Mouse (Mus musculus): ENCODE results near the gene Bri3. TPM values are rescaled to one million over a fixed set of nuclear protein-coding genes. Genes with fewer than 3 reads are reported as not detected.
A peak's percentile ranks its signal among the peaks of the same experiment; 100 is the strongest.

The Bri3 gene
- polyA plus RNA-seq, 1 experiment from 2014 or later, result 125 TPM

DNA sequence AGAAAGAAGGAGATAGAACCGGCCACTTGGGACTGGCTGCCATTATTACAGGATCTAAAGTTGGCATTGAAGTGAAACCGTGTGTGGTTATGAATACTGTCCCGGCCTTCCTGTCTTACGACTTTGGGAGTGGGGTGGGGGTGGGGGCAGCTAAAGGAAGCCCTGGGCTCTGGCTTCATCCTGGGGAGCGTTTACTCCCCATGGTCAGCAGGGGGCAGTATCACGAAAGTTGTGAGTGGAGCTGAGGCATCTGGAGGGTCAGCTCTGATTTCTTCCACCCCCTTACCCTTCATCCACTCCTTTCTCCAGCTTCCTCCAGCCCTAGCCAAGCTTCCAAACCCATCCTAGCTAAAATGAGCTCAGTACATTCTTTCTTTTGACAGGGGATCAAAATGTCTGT, 222.8 kb downstream of the Bri3 start:
- Histone ChIP-seq H3K4me1 (ENCODE audit: control insufficient read depth, insufficient read depth, low read length) (no peaks in the 10 kb centered on the region), H3K27ac (replicated peaks; ENCODE audit: low read depth, low read length) (no peak overlapping the region), H3K4me3 (replicated peaks; ENCODE audit: low read depth, low read length) (no peak overlapping the region), H3K4me2 (ENCODE audit: low read length) (no peak overlapping the region), H3K27me3 (ENCODE audit: control insufficient read depth, insufficient read depth, low read length) (no peaks in the 10 kb centered on the region), H3K36me3 (ENCODE audit: control insufficient read depth, insufficient read depth, low read length) (no peaks in the 10 kb centered on the region), H3K9me3 (ENCODE audit: control insufficient read depth, low read length) (no peaks in the 10 kb centered on the region), H3K9ac (replicated peaks; ENCODE audit: low read length) (no peak overlapping the region)
- WGBS, result 51% methylated on average over 6 of the region's 6 CpGs
- peak; percentile 41 for DNase-seq
- ATAC-seq (ENCODE audit: low FRiP score, low TSS enrichment), result no peak

GRCm38 (mm10) chr5:144473056-144473455, 228.8 kb downstream of the Bri3 start:
- H3K9ac ChIP-seq (replicated peaks; ENCODE audit: low read length), result no peak overlapping the region
- no peak overlapping the region for H3K4me2 ChIP-seq (ENCODE audit: low read length)
- 88% methylated on average over 14 of the region's 14 CpGs for WGBS
- no peaks in the 10 kb centered on the region for H3K9me3 ChIP-seq (ENCODE audit: control insufficient read depth, low read length)
- no peak for DNase-seq
- no peaks in the 10 kb centered on the region for H3K36me3 ChIP-seq (ENCODE audit: control insufficient read depth, insufficient read depth, low read length)
- no peak overlapping the region for H3K4me3 ChIP-seq (replicated peaks; ENCODE audit: low read depth, low read length)
- no peak for ATAC-seq (ENCODE audit: low FRiP score, low TSS enrichment)
- H3K27ac ChIP-seq (replicated peaks; ENCODE audit: low read depth, low read length), result no peak overlapping the region
- no peaks in the 10 kb centered on the region for H3K4me1 ChIP-seq (ENCODE audit: control insufficient read depth, insufficient read depth, low read length)
- no peaks in the 10 kb centered on the region for H3K27me3 ChIP-seq (ENCODE audit: control insufficient read depth, insufficient read depth, low read length)

- ATAC-seq (ENCODE audit: low FRiP score, low TSS enrichment) (no peak), DNase-seq (peak; percentile 31)
- no peaks in the 10 kb centered on the region for H3K27me3 ChIP-seq (ENCODE audit: control insufficient read depth, insufficient read depth, low read length)
- no peak overlapping the region for H3K4me2 ChIP-seq (ENCODE audit: low read length)
- H3K27ac ChIP-seq (replicated peaks; ENCODE audit: low read depth, low read length), result no peak overlapping the region
- no peak overlapping the region for H3K4me3 ChIP-seq (replicated peaks; ENCODE audit: low read depth, low read length)
- no peaks in the 10 kb centered on the region for H3K9me3 ChIP-seq (ENCODE audit: control insufficient read depth, low read length)
- H3K36me3 ChIP-seq (ENCODE audit: control insufficient read depth, insufficient read depth, low read length), result no peaks in the 10 kb centered on the region
- H3K4me1 ChIP-seq (ENCODE audit: control insufficient read depth, insufficient read depth, low read length), result 0 out of 2 replicates have a peak, but pooled peaks cover 7% of the 10 kb centered on the region
- 31% methylated on average over 8 of the region's 8 CpGs for WGBS
- no peak overlapping the region for H3K9ac ChIP-seq (replicated peaks; ENCODE audit: low read length)
Measured at GRCm38 (mm10) chr5:144479677-144480171, 235.5 kb downstream of the Bri3 start.

GRCm38 (mm10) chr5:144483659-144484375, 239.6 kb downstream of the Bri3 start:
- DNase-seq, result peak; percentile 65
- no peak overlapping the region for H3K4me2 ChIP-seq (ENCODE audit: low read length)
- H3K4me1 ChIP-seq (ENCODE audit: control insufficient read depth, insufficient read depth, low read length), result 0 out of 2 replicates have a peak, but pooled peaks cover 7% of the 10 kb centered on the region
- no peaks in the 10 kb centered on the region for H3K9me3 ChIP-seq (ENCODE audit: control insufficient read depth, low read length)
- no peak for ATAC-seq (ENCODE audit: low FRiP score, low TSS enrichment)
- H3K27ac ChIP-seq (replicated peaks; ENCODE audit: low read depth, low read length), result 0 out of 2 replicates have a peak overlapping the region, but pooled peaks have one; percentile 9
- 38% methylated on average over 16 of the region's 16 CpGs for WGBS
- no peaks in the 10 kb centered on the region for H3K36me3 ChIP-seq (ENCODE audit: control insufficient read depth, insufficient read depth, low read length)
- H3K4me3 ChIP-seq (replicated peaks; ENCODE audit: low read depth, low read length), result no peak overlapping the region
- no peak overlapping the region for H3K9ac ChIP-seq (replicated peaks; ENCODE audit: low read length)
- H3K27me3 ChIP-seq (ENCODE audit: control insufficient read depth, insufficient read depth, low read length), result no peaks in the 10 kb centered on the region

GRCm38 (mm10) chr5:144491308-144491707, 247.1 kb downstream of the Bri3 start:
- 14% methylated on average over 6 of the region's 6 CpGs for WGBS
- H3K9me3 ChIP-seq (ENCODE audit: control insufficient read depth, low read length), result no peaks in the 10 kb centered on the region
- H3K36me3 ChIP-seq (ENCODE audit: control insufficient read depth, insufficient read depth, low read length), result no peaks in the 10 kb centered on the region
- no peak overlapping the region for H3K9ac ChIP-seq (replicated peaks; ENCODE audit: low read length)
- H3K4me2 ChIP-seq (ENCODE audit: low read length), result no peak overlapping the region
- no peaks in the 10 kb centered on the region for H3K27me3 ChIP-seq (ENCODE audit: control insufficient read depth, insufficient read depth, low read length)
- no peak overlapping the region for H3K27ac ChIP-seq (replicated peaks; ENCODE audit: low read depth, low read length)
- ATAC-seq (ENCODE audit: low FRiP score, low TSS enrichment) (no peak), DNase-seq (peak; percentile 15)
- H3K4me1 ChIP-seq (ENCODE audit: control insufficient read depth, insufficient read depth, low read length), result no peaks in the 10 kb centered on the region
- H3K4me3 ChIP-seq (replicated peaks; ENCODE audit: low read depth, low read length), result no peak overlapping the region

Other genes starting within 250 kb of the Bri3 start
- 82.9 and 97.9 TPM in 2 replicates for gene Ccz1, start 229.6 kb upstream of the Bri3 start, polyA plus RNA-seq (2014; fragmentation: Nextera tagmentation; extraction: Ambion mirVana)
- not detected in 2 replicates for gene Ocm, start 217.8 kb upstream of the Bri3 start, polyA plus RNA-seq (2014; fragmentation: Nextera tagmentation; extraction: Ambion mirVana)
- 10.3 and 10.6 TPM in 2 replicates for gene Lmtk2, start 144.0 kb upstream of the Bri3 start, polyA plus RNA-seq (2014; fragmentation: Nextera tagmentation; extraction: Ambion mirVana)
- gene Bhlha15, start 54.2 kb upstream of the Bri3 start, polyA plus RNA-seq (2014; fragmentation: Nextera tagmentation; extraction: Ambion mirVana), result 0.08 TPM in 1 of 2 replicates, not detected in the other
- gene Tecpr1, start 20.8 kb upstream of the Bri3 start, polyA plus RNA-seq (2014; fragmentation: Nextera tagmentation; extraction: Ambion mirVana), result 35.3 and 36.8 TPM in 2 replicates
- gene Baiap2l1, start 113.7 kb downstream of the Bri3 start, polyA plus RNA-seq (2014; fragmentation: Nextera tagmentation; extraction: Ambion mirVana), result 0.78 and 1.1 TPM in 2 replicates